Mouse (Mus musculus) layer of hippocampus, postnatal 36 days (tissue): ENCODE measurements around the gene Armh4. TPM values are rescaled to one million over a fixed set of nuclear protein-coding genes. Genes with fewer than 3 reads are reported as not detected.
"Not testable (repeated sequence)": the region's sequence is repeated elsewhere in the genome, so short reads cannot be mapped to it uniquely, and the experiment has no call there.

Experiments used
- DNase-seq, 2 experiments: peaks; one replicate each; pipeline ENCODE4 v3.0.0; 2022
- total RNA-seq, 2 experiments: library from RNA; stranded (reverse); gene quantifications; 2 replicates each; pipeline ENCODE4 v1.2.3; 2021

Armh4 gene
- total RNA-seq = 10 to 100 TPM; 27.2 to 30.7 TPM

GRCm38 (mm10) chr14:49782715-49783531, at the start of gene Armh4:
Armh4 (minus strand) TSS chr14:49783383.
- DNase-seq = peak; percentile 80 to 82

- DNase-seq = no peak
Observed at GRCm38 (mm10) chr14:49829192-49830171, 46.3 kb upstream of the Armh4 start.

GRCm38 (mm10) chr14:49819721-49820440, 36.7 kb upstream of the Armh4 start:
- not testable (repeated sequence) for DNase-seq

- not testable (repeated sequence) for DNase-seq
Observed at GRCm38 (mm10) chr14:49818713-49819208, 35.6 kb upstream of the Armh4 start.

GRCm38 (mm10) chr14:49812966-49813365, 29.8 kb upstream of the Armh4 start:
- not testable (repeated sequence) for DNase-seq

- DNase-seq = not testable (repeated sequence)
Observed at GRCm38 (mm10) chr14:49805051-49805450, 21.9 kb upstream of the Armh4 start.

GRCm38 (mm10) chr14:49801444-49801843, 18.3 kb upstream of the Armh4 start:
- DNase-seq = no peak

- DNase-seq = no peak
Observed at GRCm38 (mm10) chr14:49793948-49794347, 10.8 kb upstream of the Armh4 start.

- DNase-seq = no peak
Observed at GRCm38 (mm10) chr14:49790542-49790941, 7.4 kb upstream of the Armh4 start.

- DNase-seq = peak; percentile 32 to 40
Observed at GRCm38 (mm10) chr14:49785793-49786192, 2.6 kb upstream of the Armh4 start.

GRCm38 (mm10) chr14:49783866-49784265, 683 bp upstream of the Armh4 start:
- DNase-seq = no peak

- no peak for DNase-seq
Observed at GRCm38 (mm10) chr14:49780416-49780815, 2.8 kb downstream of the Armh4 start.

- not testable (repeated sequence) for DNase-seq
Observed at GRCm38 (mm10) chr14:49777539-49777938, 5.6 kb downstream of the Armh4 start.

GRCm38 (mm10) chr14:49771746-49772145, 11.4 kb downstream of the Armh4 start:
- DNase-seq = peak in 1 of 2 experiments; percentile 8

GRCm38 (mm10) chr14:49766601-49767000, 16.6 kb downstream of the Armh4 start:
- DNase-seq = no peak

GRCm38 (mm10) chr14:49755845-49756244, 27.3 kb downstream of the Armh4 start:
- DNase-seq = no peak

GRCm38 (mm10) chr14:49752614-49753013, 30.6 kb downstream of the Armh4 start:
- DNase-seq = no peak

GRCm38 (mm10) chr14:49745874-49746273, 37.3 kb downstream of the Armh4 start:
- DNase-seq = no peak

- DNase-seq = no peak
Observed at GRCm38 (mm10) chr14:49743946-49744526, 39.1 kb downstream of the Armh4 start.

GRCm38 (mm10) chr14:49739328-49739727, 43.9 kb downstream of the Armh4 start:
- no peak for DNase-seq

- no peak for DNase-seq
Observed at GRCm38 (mm10) chr14:49738441-49739088, 44.6 kb downstream of the Armh4 start.
